Mouse (Mus musculus) kidney, adult 2 months (tissue): ENCODE results near the gene Ly86.

ENCODE experiments used
- CTCF ChIP-seq: fragments of 200-500 bp; conservative IDR thresholded peaks from 2 replicates; pipeline ENCODE4 v1.5.1; 2011; ENCODE audit warnings: low read depth, mild to moderate bottlenecking, control low read depth, low read length, moderate library complexity, mixed read lengths; ENCODE audit not compliant: insufficient read depth, insufficient read length
- POLR2A ChIP-seq: fragments of 200-500 bp; IDR thresholded peaks from one replicate; pipeline ENCODE4 v1.6.1; 2011; ENCODE audit warnings: low read depth, low read length, control low read depth

DNA sequence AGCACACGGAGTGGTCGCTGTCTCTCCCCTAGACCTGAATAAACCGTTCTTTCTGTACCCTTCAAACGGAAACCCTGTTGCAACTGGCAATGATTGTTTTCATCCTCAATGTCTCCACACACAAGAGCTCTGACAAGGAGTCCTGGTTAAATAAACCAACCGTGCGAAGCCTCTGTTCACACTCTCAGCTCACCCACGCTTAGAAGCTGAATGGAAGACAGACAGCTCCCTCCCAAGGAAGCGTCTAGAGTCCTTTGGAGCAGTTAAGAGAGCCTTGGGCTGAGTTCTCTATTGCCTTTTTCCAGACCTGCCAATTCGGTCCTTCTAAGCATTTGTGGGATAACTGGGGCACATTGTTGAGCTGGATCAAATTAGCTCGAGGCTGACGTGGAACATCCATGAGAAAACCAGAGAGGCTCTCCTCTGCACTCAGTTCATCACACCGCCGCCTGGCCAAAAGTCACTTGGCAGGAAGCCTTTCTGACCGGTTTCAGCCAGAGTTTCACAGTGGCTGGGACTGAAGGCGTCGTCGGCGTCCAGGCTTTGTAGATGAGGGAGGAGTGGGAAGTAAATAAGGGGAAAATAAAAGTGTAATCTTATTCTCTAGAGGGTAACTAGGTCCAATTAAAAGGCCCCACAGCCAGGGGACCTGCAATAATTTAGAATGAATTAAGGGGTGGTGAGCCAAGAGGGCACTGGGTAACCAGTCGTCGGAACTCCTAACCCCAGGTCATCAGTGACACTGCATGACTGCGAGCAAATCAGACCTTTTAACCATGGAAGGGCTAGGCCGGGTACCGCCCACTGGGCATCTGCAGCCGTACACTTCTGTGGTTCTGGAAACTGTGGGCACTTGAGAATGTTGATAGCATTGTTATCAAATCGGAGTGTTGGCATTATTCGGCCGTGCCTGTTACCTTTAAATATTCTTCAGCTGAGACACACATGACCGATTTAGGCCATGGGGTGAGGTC is 115.2 kb downstream of the Ly86 start:
- no peak for TF ChIP-seq POLR2A
- no peak for TF ChIP-seq CTCF
